Mouse (Mus musculus) neural tube, embryonic 13.5 days (tissue): ENCODE data around the gene Poldip2. TPM values are rescaled to one million over a fixed set of nuclear protein-coding genes. Genes with fewer than 3 reads are reported as not detected.
A peak's percentile ranks its signal among the peaks of the same experiment; 100 is the strongest.

Experiments used
- ATAC-seq: fragments of 200-750 bp; cut with Nextera tagmentation; 2 replicates; pipeline ENCODE4 v1.8.0; 2017; ENCODE audit warnings: low read depth, mild to moderate bottlenecking, moderate TSS enrichment, moderate library complexity
- H3K27ac ChIP-seq: fragments of 300-500 bp; sonication (generic); replicated peaks from 2 replicates; pipeline ENCODE4 v1.5.1; 2015; ENCODE audit warnings: moderate library complexity, mild to moderate bottlenecking, inconsistent platforms
- H3K27me3 ChIP-seq: fragments of 300-500 bp; sonication (generic); 2 replicates; pipeline ENCODE4 v1.6.1; 2015; ENCODE audit warnings: mild to moderate bottlenecking, inconsistent platforms
- H3K36me3 ChIP-seq: fragments of 300-500 bp; sonication (generic); 2 replicates; pipeline ENCODE4 v1.6.1; 2015; ENCODE audit warnings: mild to moderate bottlenecking, inconsistent platforms
- H3K4me1 ChIP-seq: fragments of 300-500 bp; sonication (generic); replicated peaks from 2 replicates; pipeline ENCODE4 v1.6.1; 2015; ENCODE audit warnings: inconsistent platforms
- H3K4me2 ChIP-seq: fragments of 300-500 bp; sonication (generic); 2 replicates; pipeline ENCODE4 v1.6.1; 2015; ENCODE audit warnings: inconsistent platforms, mild to moderate bottlenecking, moderate library complexity
- H3K4me3 ChIP-seq: fragments of 300-500 bp; sonication (generic); 2 replicates; pipeline ENCODE4 v1.5.1; 2015; ENCODE audit warnings: mild to moderate bottlenecking, inconsistent platforms
- H3K9ac ChIP-seq: fragments of 300-500 bp; sonication (generic); 2 replicates; pipeline ENCODE4 v1.6.1; 2015; ENCODE audit warnings: moderate library complexity, mild to moderate bottlenecking, inconsistent platforms
- H3K9me3 ChIP-seq: fragments of 300-500 bp; sonication (generic); 2 replicates; pipeline ENCODE4 v1.6.1; 2016; ENCODE audit warnings: inconsistent platforms
- WGBS: fragments of 180-500 bp; shearing (Covaris S2); methylation state at CpG from one replicate; pipeline ENCODE4 v1.1.7; 2015; 5-methylcytosine and 5-hydroxymethylcytosine counted together
- polyA plus RNA-seq: library from polyadenylated mRNA; unstranded; fragments of >200 nt; fragmentation: Nextera tagmentation; extraction: Ambion mirVana; gene quantifications from 2 replicates; pipeline ENCODE4 v1.2.1, GENCODE M21; 2015

Gene Poldip2
- polyA plus RNA-seq, 1 experiment from 2014 or later: 191 TPM

- Histone ChIP-seq H3K27me3 (no peaks in the 10 kb centered on the region), H3K4me1 (peaks cover 34% of the 10 kb centered on the region), H3K9ac (peak overlapping the region; percentile 87), H3K27ac (no peak overlapping the region), H3K4me3 (peak overlapping the region; percentile 83), H3K9me3 (no peaks in the 10 kb centered on the region), H3K4me2 (peak overlapping the region; percentile 87), H3K36me3 (peaks cover 19% of the 10 kb centered on the region)
- no peak for ATAC-seq
- WGBS: 93% methylated on average over 4 of the region's 4 CpGs
Observed at GRCm38 (mm10) chr11:78534516-78534915, 22.5 kb downstream of the Poldip2 start.

- Histone ChIP-seq H3K9me3 (no peaks in the 10 kb centered on the region), H3K36me3 (peaks cover 21% of the 10 kb centered on the region), H3K27me3 (no peaks in the 10 kb centered on the region), H3K4me3 (peak overlapping the region; percentile 83), H3K4me1 (peaks cover 34% of the 10 kb centered on the region), H3K4me2 (peak overlapping the region; percentile 87), H3K9ac (peak overlapping the region; percentile 87), H3K27ac (peak overlapping the region; percentile 93)
- WGBS: under 1% methylated on average over 23 of the region's 23 CpGs
- peak; percentile 29 for ATAC-seq
Observed at GRCm38 (mm10) chr11:78535376-78536079, 23.5 kb downstream of the Poldip2 start.

- Histone ChIP-seq H3K9ac (peak within 1 kb of the TSS; percentile 90), H3K4me1 (peaks cover 34% of the 10 kb centered on the region), H3K27ac (peak within 1 kb of the TSS; percentile 93), H3K9me3 (no peaks in the 10 kb centered on the region), H3K36me3 (peaks cover 27% of the 10 kb centered on the region), H3K27me3 (no peaks in the 10 kb centered on the region), H3K4me2 (peak within 1 kb of the TSS; percentile 87), H3K4me3 (peak within 1 kb of the TSS; percentile 83)
- under 1% methylated on average over 52 of the region's 52 CpGs for WGBS
- ATAC-seq: peak; percentile 98
Observed at GRCm38 (mm10) chr11:78536080-78536689, 24.2 kb downstream of the Poldip2 start, which contains the start of the genes Tnfaip1 and Ift20. TSS of gene Tnfaip1 (minus strand) at chr11:78536332. TSS of gene Ift20 (plus strand) at chr11:78536361.

- Histone ChIP-seq H3K27ac (peak overlapping the region; percentile 90), H3K9ac (peak overlapping the region; percentile 90), H3K4me2 (peak overlapping the region; percentile 87), H3K4me3 (peak overlapping the region; percentile 83), H3K4me1 (peaks cover 34% of the 10 kb centered on the region), H3K27me3 (no peaks in the 10 kb centered on the region), H3K9me3 (no peaks in the 10 kb centered on the region), H3K36me3 (peaks cover 30% of the 10 kb centered on the region)
- 2% methylated on average over 14 of the region's 14 CpGs for WGBS
- ATAC-seq: no peak; the same call in 1 of the 2 replicates
Observed at GRCm38 (mm10) chr11:78536690-78537084, 24.7 kb downstream of the Poldip2 start.

GRCm38 (mm10) chr11:78540358-78540757 lies 28.4 kb downstream of the Poldip2 start:
- H3K27me3 ChIP-seq: no peaks in the 10 kb centered on the region
- H3K4me3 ChIP-seq: no peak overlapping the region
- WGBS: 92% methylated on average over 3 of the region's 3 CpGs
- H3K9ac ChIP-seq: no peak overlapping the region
- ATAC-seq: no peak
- H3K4me1 ChIP-seq: peaks cover 16% of the 10 kb centered on the region
- no peak overlapping the region for H3K27ac ChIP-seq
- H3K9me3 ChIP-seq: no peaks in the 10 kb centered on the region
- peaks cover 57% of the 10 kb centered on the region for H3K36me3 ChIP-seq
- H3K4me2 ChIP-seq: no peak overlapping the region

GRCm38 (mm10) chr11:78544449-78545111 lies 32.6 kb downstream of the Poldip2 start:
- H3K4me1 ChIP-seq: peaks cover 17% of the 10 kb centered on the region
- no peak for ATAC-seq
- no peak overlapping the region for H3K4me2 ChIP-seq
- H3K9ac ChIP-seq: no peak overlapping the region
- 90% methylated on average over 7 of the region's 7 CpGs for WGBS
- no peak overlapping the region for H3K4me3 ChIP-seq
- no peaks in the 10 kb centered on the region for H3K9me3 ChIP-seq
- H3K36me3 ChIP-seq: peaks cover 49% of the 10 kb centered on the region
- H3K27ac ChIP-seq: no peak overlapping the region
- no peaks in the 10 kb centered on the region for H3K27me3 ChIP-seq

- peaks cover 43% of the 10 kb centered on the region for H3K36me3 ChIP-seq
- no peak for ATAC-seq
- no peak overlapping the region for H3K4me2 ChIP-seq
- H3K9ac ChIP-seq: no peak overlapping the region
- whole genome bisulfite sequencing: 76% methylated on average over 8 of the region's 8 CpGs
- H3K4me3 ChIP-seq: no peak overlapping the region
- no peaks in the 10 kb centered on the region for H3K9me3 ChIP-seq
- H3K27ac ChIP-seq: no peak overlapping the region
- H3K27me3 ChIP-seq: no peaks in the 10 kb centered on the region
- H3K4me1 ChIP-seq: peaks cover 23% of the 10 kb centered on the region
Observed at GRCm38 (mm10) chr11:78545181-78545580, 33.2 kb downstream of the Poldip2 start.

- Histone ChIP-seq H3K36me3 (peaks cover 20% of the 10 kb centered on the region), H3K9me3 (no peaks in the 10 kb centered on the region), H3K27ac (no peak overlapping the region), H3K4me2 (no peak overlapping the region), H3K9ac (no peak overlapping the region), H3K27me3 (no peaks in the 10 kb centered on the region), H3K4me1 (peaks cover 29% of the 10 kb centered on the region), H3K4me3 (no peak overlapping the region)
- WGBS: 76% methylated on average over 2 of the region's 2 CpGs
- ATAC-seq: no peak
Observed at GRCm38 (mm10) chr11:78547718-78548460, 35.9 kb downstream of the Poldip2 start.

GRCm38 (mm10) chr11:78549491-78549987 lies 37.5 kb downstream of the Poldip2 start:
- Histone ChIP-seq H3K4me3 (peak overlapping the region; percentile 68), H3K27ac (0 out of 2 replicates have a peak overlapping the region, but pooled peaks have one; percentile 85), H3K4me2 (peak overlapping the region; percentile 81), H3K9me3 (peaks cover 7% of the 10 kb centered on the region; the same call in 1 of the 2 replicates), H3K27me3 (no peaks in the 10 kb centered on the region), H3K9ac (peak overlapping the region; percentile 75), H3K4me1 (peaks cover 29% of the 10 kb centered on the region), H3K36me3 (peaks cover 5% of the 10 kb centered on the region; the same call in 1 of the 2 replicates)
- WGBS: 23% methylated on average over 5 of the region's 5 CpGs
- ATAC-seq: no peak

- ATAC-seq: peak; percentile 100
- Histone ChIP-seq H3K4me2 (peak within 1 kb of the TSS; percentile 81), H3K9ac (peak within 1 kb of the TSS; percentile 75), H3K4me3 (peak within 1 kb of the TSS; percentile 68), H3K9me3 (peaks cover 7% of the 10 kb centered on the region; the same call in 1 of the 2 replicates), H3K27me3 (no peaks in the 10 kb centered on the region), H3K36me3 (peaks cover 3% of the 10 kb centered on the region; the same call in 1 of the 2 replicates), H3K27ac (peak within 1 kb of the TSS; percentile 90), H3K4me1 (peaks cover 29% of the 10 kb centered on the region)
- under 1% methylated on average over 60 of the region's 60 CpGs for WGBS
Observed at GRCm38 (mm10) chr11:78550168-78551058, 38.4 kb downstream of the Poldip2 start, which contains the start of gene Tmem97. TSS of gene Tmem97 (minus strand) at chr11:78550777.
